Mouse (Mus musculus) small intestine, adult 10 weeks (tissue): Measurements from ENCODE around the gene Krt77. TPM values are rescaled to one million over a fixed set of nuclear protein-coding genes. Genes with fewer than 3 reads are reported as not detected.

Experiments
- polyA plus RNA-seq: library from polyadenylated mRNA; stranded (reverse); fragments of 350-450 nt; fragmentation: Illumina TruSeq; extraction: RNeasy Lipid Tissue Mini Kit (QIAGEN cat#74804); gene quantifications from one replicate; pipeline ENCODE4 v1.2.3, GENCODE M21; 2014; ENCODE audit warnings: low replicate concordance

Gene Krt77
- polyA plus RNA-seq, result not detected

DNA sequence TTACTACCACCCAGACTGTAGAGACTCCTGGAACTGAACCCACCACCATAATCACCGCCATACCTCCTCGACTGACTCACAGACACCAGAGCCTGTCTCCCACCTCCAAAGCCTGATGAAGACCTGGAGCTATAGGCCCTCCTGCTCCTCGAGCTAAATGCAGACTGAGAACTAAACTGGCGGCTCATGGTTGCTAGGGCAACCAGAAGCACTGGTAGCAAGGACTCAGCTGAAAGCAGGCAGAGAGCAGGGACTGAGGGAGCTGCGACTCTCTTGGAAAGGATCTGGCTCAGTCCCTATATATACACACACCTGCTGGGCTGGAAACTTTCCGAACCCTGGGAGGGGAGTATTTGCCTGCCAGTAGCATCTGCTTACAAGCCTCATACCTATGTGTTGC, at the start of gene Krt77:
Gene Krt77 (minus strand): TSS at position 275 of the 400 bp plus-strand sequence.

DNA sequence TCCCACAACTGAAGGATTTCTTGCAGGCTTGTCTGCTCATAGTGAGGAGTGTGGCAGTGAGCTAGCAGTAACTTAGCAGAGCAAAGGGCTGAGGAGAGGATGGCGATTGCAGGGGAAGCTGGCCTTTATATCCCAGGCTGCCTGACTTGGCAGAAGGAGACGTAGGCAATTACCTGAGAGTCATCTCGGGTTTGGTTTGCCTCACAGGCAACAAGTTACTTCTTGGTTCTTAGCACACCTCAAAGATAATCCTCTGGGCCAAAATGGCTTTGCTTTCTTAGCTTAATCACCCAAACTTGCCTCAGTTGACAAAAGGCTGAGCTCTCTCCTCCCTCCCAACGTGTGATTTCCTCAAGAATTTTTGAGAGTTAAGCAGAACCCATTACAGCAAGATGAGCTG, 23.3 kb upstream of the Krt77 start, which contains the start of gene Krt76:
Gene Krt76 (minus strand): TSS at position 101 of the 400 bp plus-strand sequence.

DNA sequence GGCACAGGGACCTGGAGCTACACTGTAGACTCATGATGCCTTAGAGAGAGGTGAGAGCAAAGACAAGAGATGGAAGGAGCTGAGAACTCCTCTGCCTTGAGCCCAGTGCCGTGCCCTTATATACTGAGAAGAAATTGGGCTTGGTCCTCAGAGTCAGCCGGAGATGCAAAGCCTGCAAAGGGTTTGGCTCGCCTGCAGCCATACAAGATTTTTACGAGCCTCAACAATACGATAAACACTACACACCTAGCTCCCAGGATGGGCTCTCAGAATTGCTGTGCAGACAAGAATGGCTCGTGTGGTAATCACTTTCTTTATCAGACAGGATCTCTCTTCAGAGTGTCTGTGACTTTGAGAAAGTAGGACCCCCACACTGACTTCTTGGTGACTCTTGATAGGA, 18.8 kb downstream of the Krt77 start, which contains the start of gene Krt1:
Gene Krt1 (minus strand): TSS at position 101 of the 400 bp plus-strand sequence.

DNA sequence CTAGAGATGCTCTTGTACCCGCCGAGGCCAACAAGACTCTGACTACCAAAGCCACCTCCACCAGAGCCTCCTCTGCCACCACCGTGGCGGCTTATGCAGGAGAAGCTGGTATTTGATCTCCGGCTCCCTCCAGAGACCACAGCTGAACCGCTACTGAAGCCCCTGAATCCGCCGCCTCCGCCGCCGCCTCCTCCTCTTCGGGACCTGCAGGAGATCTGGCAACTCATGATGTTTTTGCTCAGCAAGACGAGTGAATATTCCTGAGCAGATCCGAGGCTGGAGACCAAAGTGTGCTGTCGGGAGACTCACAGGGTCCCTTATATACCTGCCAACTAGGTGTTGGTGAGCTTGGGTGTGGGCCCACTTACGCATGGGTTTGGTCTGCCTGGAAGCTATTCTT, 51.6 kb downstream of the Krt77 start, which contains the start of gene Krt2:
Gene Krt2 (minus strand): TSS at position 295 of the 400 bp plus-strand sequence.

Other genes starting within 250 kb of the Krt77 start
- not detected for gene Gm5414, start 241.5 kb downstream of the Krt77 start, polyA plus RNA-seq
- not detected for gene Gm5478, start 222.3 kb downstream of the Krt77 start, polyA plus RNA-seq
- not detected for gene Krt6b, start 189.4 kb downstream of the Krt77 start, polyA plus RNA-seq
- gene Krt6a, start 175.4 kb downstream of the Krt77 start, polyA plus RNA-seq, result not detected
- not detected for gene Krt5, start 156.8 kb downstream of the Krt77 start, polyA plus RNA-seq
- not detected for gene Krt71, start 126.6 kb downstream of the Krt77 start, polyA plus RNA-seq
- gene Krt72, start 83.2 kb downstream of the Krt77 start, polyA plus RNA-seq, result not detected
- gene Krt73, start 67.4 kb downstream of the Krt77 start, polyA plus RNA-seq, result not detected
- not detected for gene Krt2, start 51.5 kb downstream of the Krt77 start, polyA plus RNA-seq
- gene Krt1, start 18.9 kb downstream of the Krt77 start, polyA plus RNA-seq, result not detected
- gene Krt76, start 23.2 kb upstream of the Krt77 start, polyA plus RNA-seq, result not detected
- not detected for gene Krt4, start 55.0 kb upstream of the Krt77 start, polyA plus RNA-seq
- not detected for gene Krt79, start 70.6 kb upstream of the Krt77 start, polyA plus RNA-seq
- gene Krt78, start 84.6 kb upstream of the Krt77 start, polyA plus RNA-seq, result not detected
- 56.2 TPM for gene Krt8, start 134.8 kb upstream of the Krt77 start, polyA plus RNA-seq
- gene Krt18, start 158.5 kb upstream of the Krt77 start, polyA plus RNA-seq, result 1.4 TPM
- gene Eif4b, start 204.1 kb upstream of the Krt77 start, polyA plus RNA-seq, result 159 TPM
- 6.5 TPM for gene Tns2, start 230.7 kb upstream of the Krt77 start, polyA plus RNA-seq